Mouse (Mus musculus) C2C12 (cell line): ENCODE results near the gene Fis1.

ENCODE experiments used
- CEBPB ChIP-seq: IDR thresholded peaks from one replicate; pipeline ENCODE4 v1.6.1; 2011; ENCODE audit warnings: low read depth, mild to moderate bottlenecking, control low read depth, moderate library complexity
- CTCF ChIP-seq: IDR thresholded peaks from one replicate; pipeline ENCODE4 v1.5.1; 2011; ENCODE audit not compliant: control insufficient read depth, insufficient read depth, insufficient read length
- FOSL1 ChIP-seq: IDR thresholded peaks from one replicate; pipeline ENCODE4 v1.8.0; 2011; ENCODE audit warnings: mild to moderate bottlenecking, low read length; ENCODE audit not compliant: poor library complexity, insufficient read depth, severe bottlenecking
- MAX ChIP-seq: IDR thresholded peaks from one replicate; pipeline ENCODE4 v1.6.1; 2011; ENCODE audit warnings: mild to moderate bottlenecking, control low read depth
- MYOD1 ChIP-seq: IDR thresholded peaks from one replicate; pipeline ENCODE4 v1.6.1; 2011; ENCODE audit warnings: low read depth; ENCODE audit not compliant: control insufficient read depth, insufficient read length
- MYOG ChIP-seq: IDR thresholded peaks from one replicate; pipeline ENCODE4 v1.6.1; 2011; ENCODE audit not compliant: control insufficient read depth, insufficient read length; ENCODE audit errors: extremely low read depth
- USF1 ChIP-seq: IDR thresholded peaks from one replicate; pipeline ENCODE4 v1.6.1; 2011; ENCODE audit warnings: low read depth, mild to moderate bottlenecking, control low read depth, moderate library complexity

GRCm38 (mm10) chr5:136962501-136962900, 9.4 kb downstream of the Fis1 start:
- TF ChIP-seq CTCF: peak; percentile 73
- TF ChIP-seq USF1: no peak
- no peak for TF ChIP-seq MYOG
- TF ChIP-seq MYOD1: no peak
- no peak for TF ChIP-seq CEBPB
- no peak for TF ChIP-seq MAX
- no peak for TF ChIP-seq FOSL1
